Mouse (Mus musculus) ES-CJ7 (cell line): ENCODE measurements at regions not wholly inside any gene's neighbourhood (a gene's known extent, or its start where the extent isn't known, plus 50 kb on each side); places are given as distances from the start of the nearest gene placed in this dataset.

Experiments
- DNase-seq: peaks from one replicate; pipeline ENCODE4 v3.0.0; 2011; ENCODE audit warnings: low read depth, low spot score

- no peak for DNase-seq
Measured at GRCm38 (mm10) chr3:142969501-142969900, 87.7 kb upstream of the Pkn2 start.

GRCm38 (mm10) chr3:142965604-142966003 is 83.8 kb upstream of the Pkn2 start:
- no peak for DNase-seq

- DNase-seq = no peak
Measured at GRCm38 (mm10) chr3:142963818-142964372, 82.1 kb upstream of the Pkn2 start.

GRCm38 (mm10) chr3:142957768-142958167 is 76.0 kb upstream of the Pkn2 start:
- DNase-seq = no peak

GRCm38 (mm10) chr3:142948771-142949170 is 67.0 kb upstream of the Pkn2 start:
- DNase-seq = peak; percentile 72

- DNase-seq = no peak
Measured at GRCm38 (mm10) chr3:142941319-142942024, 59.7 kb upstream of the Pkn2 start.

GRCm38 (mm10) chr3:142940874-142941273 is 59.1 kb upstream of the Pkn2 start:
- DNase-seq = no peak

GRCm38 (mm10) chr3:142939773-142940172 is 58.0 kb upstream of the Pkn2 start:
- no peak for DNase-seq

- peak; percentile 21 for DNase-seq
Measured at GRCm38 (mm10) chr3:142935949-142936348, 54.1 kb upstream of the Pkn2 start.

- no peak for DNase-seq
Measured at GRCm38 (mm10) chr3:142934326-142934725, 52.5 kb upstream of the Pkn2 start.

GRCm38 (mm10) chr3:142933684-142934259 is 52.0 kb upstream of the Pkn2 start:
- DNase-seq = no peak
